Comparison of ENCODE assay signal across 9 mouse cellular contexts in genomic region chr10:38357539-38358232, GRCm38 (mm10).
DNase-seq lines count a peak whose midpoint lies in the region; ATAC-seq and TF ChIP-seq lines count a peak whose summit lies in the region.
"Had no signal": no experiment of that assay in that cellular context is flagged by ENCODE, and none has a peak within 500 bp of the region (broad histone marks: within the 10 kb centered on the region; RNA-seq: fewer than 3 reads in every experiment).

No protein-coding gene starts in this region.

- peak; percentile 12 for DNase-seq in gastrocnemius, adult 2 months
- DNase-seq in gastrocnemius, postnatal 14 days, result no peak
- no peak for DNase-seq in midbrain, embryonic 10.5 days (ENCODE audit: low spot score)
- DNase-seq in hindbrain, postnatal 0 days (ENCODE audit: low spot score), result peak; percentile 61
- no peak for DNase-seq in spleen, postnatal 36 days (ENCODE audit: low spot score in 2 of 2)
- no peak for DNase-seq in urinary bladder, postnatal 14 days (ENCODE audit: low spot score)
- DNase-seq: gastrocnemius, postnatal 36 days had no signal

- no peak for TF ChIP-seq CTCF in gastrocnemius, adult 2 months (IDR thresholded peaks at IDR 0.05)
- no peak for TF ChIP-seq CTCF in hindbrain, postnatal 0 days (IDR thresholded peaks at IDR 0.05; ENCODE audit: low read depth)

- intact Hi-C loops in gastrocnemius, adult 2 months (cut with DNase I), result no loop called here
- intact Hi-C loops in gastrocnemius, postnatal 14 days (cut with DNase I; ENCODE audit: low total_unique reads), result no loop called here

- peaks cover 3% of the 10 kb centered on the region; the same call in 1 of the 2 replicates for H3K4me1 ChIP-seq in midbrain, embryonic 12.5 days
- H3K4me1 ChIP-seq in midbrain, embryonic 10.5 days, result peaks cover 7% of the 10 kb centered on the region; the same call in 1 of the 2 replicates
- no peaks in the 10 kb centered on the region for H3K4me1 ChIP-seq in hindbrain, postnatal 0 days (ENCODE audit: insufficient read depth, low read length)
- H3K4me1 ChIP-seq in stomach, embryonic 16.5 days (ENCODE audit: control insufficient read depth, insufficient read depth, low read length), result no peaks in the 10 kb centered on the region

- no peaks in the 10 kb centered on the region for H3K9me3 ChIP-seq in midbrain, embryonic 12.5 days
- H3K9me3 ChIP-seq in midbrain, embryonic 10.5 days (replicated peaks), result no peaks in the 10 kb centered on the region
- H3K9me3 ChIP-seq in hindbrain, postnatal 0 days (ENCODE audit: low read length), result no peaks in the 10 kb centered on the region
- no peaks in the 10 kb centered on the region for H3K9me3 ChIP-seq in stomach, embryonic 16.5 days (replicated peaks; ENCODE audit: control insufficient read depth, low read length)

- no peak overlapping the region for H3K27ac ChIP-seq in gastrocnemius, adult 2 months
- H3K27ac ChIP-seq in midbrain, embryonic 12.5 days (replicated peaks), result no peak overlapping the region
- no peak overlapping the region for H3K27ac ChIP-seq in midbrain, embryonic 10.5 days (replicated peaks)
- H3K27ac ChIP-seq in hindbrain, postnatal 0 days, result no peak overlapping the region
- no peak overlapping the region for H3K27ac ChIP-seq in stomach, embryonic 16.5 days (ENCODE audit: low read length)

- WGBS in midbrain, embryonic 12.5 days, result 78% methylated on average over 1 of the region's 1 CpGs
- WGBS in midbrain, embryonic 10.5 days, result 81% methylated on average over 1 of the region's 1 CpGs
- WGBS in hindbrain, postnatal 0 days, result 61% methylated on average over 1 of the region's 1 CpGs
- 49% methylated on average over 1 of the region's 1 CpGs for WGBS in stomach, embryonic 16.5 days

- no peak overlapping the region for H3K9ac ChIP-seq in midbrain, embryonic 12.5 days (replicated peaks)
- no peak overlapping the region for H3K9ac ChIP-seq in hindbrain, postnatal 0 days (replicated peaks; ENCODE audit: low read length)
- no peak overlapping the region for H3K9ac ChIP-seq in stomach, embryonic 16.5 days (ENCODE audit: low read length)

- H3K27me3 ChIP-seq in midbrain, embryonic 12.5 days, result no peaks in the 10 kb centered on the region
- no peaks in the 10 kb centered on the region for H3K27me3 ChIP-seq in midbrain, embryonic 10.5 days (ENCODE audit: low read depth, poor library complexity, severe bottlenecking)
- no peaks in the 10 kb centered on the region for H3K27me3 ChIP-seq in hindbrain, postnatal 0 days (ENCODE audit: insufficient read depth, low read length)
- H3K27me3 ChIP-seq in stomach, embryonic 16.5 days (ENCODE audit: control insufficient read depth, insufficient read depth, low read length), result no peaks in the 10 kb centered on the region

- H3K4me3 ChIP-seq in gastrocnemius, adult 2 months, result no peak overlapping the region
- no peak overlapping the region for H3K4me3 ChIP-seq in midbrain, embryonic 12.5 days
- H3K4me3 ChIP-seq in midbrain, embryonic 10.5 days, result no peak overlapping the region
- H3K4me3 ChIP-seq in hindbrain, postnatal 0 days (ENCODE audit: low read length), result no peak overlapping the region
- H3K4me3 ChIP-seq in stomach, embryonic 16.5 days (replicated peaks; ENCODE audit: low read length), result no peak overlapping the region

- H3K36me3 ChIP-seq in midbrain, embryonic 12.5 days, result no peaks in the 10 kb centered on the region
- no peaks in the 10 kb centered on the region for H3K36me3 ChIP-seq in midbrain, embryonic 10.5 days
- no peaks in the 10 kb centered on the region for H3K36me3 ChIP-seq in hindbrain, postnatal 0 days (ENCODE audit: insufficient read depth, low read length)
- no peaks in the 10 kb centered on the region for H3K36me3 ChIP-seq in stomach, embryonic 16.5 days (ENCODE audit: control insufficient read depth, insufficient read depth, low read length)

- H3K4me2 ChIP-seq in midbrain, embryonic 12.5 days (replicated peaks), result no peak overlapping the region
- H3K4me2 ChIP-seq in hindbrain, postnatal 0 days (ENCODE audit: low read depth, low read length), result no peak overlapping the region
- H3K4me2 ChIP-seq in stomach, embryonic 16.5 days (ENCODE audit: low read depth, low read length), result no peak overlapping the region

- ATAC-seq in midbrain, embryonic 12.5 days (ENCODE audit: low FRiP score, low read depth), result peak; percentile 85
- ATAC-seq in hindbrain, postnatal 0 days, result peak; percentile 59
- ATAC-seq in stomach, embryonic 16.5 days (ENCODE audit: insufficient read depth, low FRiP score), result peak; percentile 58; the same call in 1 of the 2 replicates

Comparison
In these comparisons a context has a peak if more than half of its experiments do, and no peak if none do; other contexts are left out.
1. DNase-seq: peak in gastrocnemius, adult 2 months (single experiment) and hindbrain, postnatal 0 days (single experiment); none in gastrocnemius, postnatal 14 days (single experiment), midbrain, embryonic 10.5 days (single experiment), spleen, postnatal 36 days (0 of 2) and urinary bladder, postnatal 14 days (single experiment).
2. Peak in every context shown above with its lines, with median percentiles within 50 percentile points of each other: ATAC-seq.